Mouse (Mus musculus): ENCODE measurements around the gene Ankrd13c. TPM values are rescaled to one million over a fixed set of nuclear protein-coding genes. Genes with fewer than 3 reads are reported as not detected.
"Not testable (repeated sequence)": the region's sequence is repeated elsewhere in the genome, so short reads cannot be mapped to it uniquely, and the experiment has no call there.

Gene Ankrd13c
- polyA plus RNA-seq, 1 experiment from 2014 or later = 20.3 TPM

DNA sequence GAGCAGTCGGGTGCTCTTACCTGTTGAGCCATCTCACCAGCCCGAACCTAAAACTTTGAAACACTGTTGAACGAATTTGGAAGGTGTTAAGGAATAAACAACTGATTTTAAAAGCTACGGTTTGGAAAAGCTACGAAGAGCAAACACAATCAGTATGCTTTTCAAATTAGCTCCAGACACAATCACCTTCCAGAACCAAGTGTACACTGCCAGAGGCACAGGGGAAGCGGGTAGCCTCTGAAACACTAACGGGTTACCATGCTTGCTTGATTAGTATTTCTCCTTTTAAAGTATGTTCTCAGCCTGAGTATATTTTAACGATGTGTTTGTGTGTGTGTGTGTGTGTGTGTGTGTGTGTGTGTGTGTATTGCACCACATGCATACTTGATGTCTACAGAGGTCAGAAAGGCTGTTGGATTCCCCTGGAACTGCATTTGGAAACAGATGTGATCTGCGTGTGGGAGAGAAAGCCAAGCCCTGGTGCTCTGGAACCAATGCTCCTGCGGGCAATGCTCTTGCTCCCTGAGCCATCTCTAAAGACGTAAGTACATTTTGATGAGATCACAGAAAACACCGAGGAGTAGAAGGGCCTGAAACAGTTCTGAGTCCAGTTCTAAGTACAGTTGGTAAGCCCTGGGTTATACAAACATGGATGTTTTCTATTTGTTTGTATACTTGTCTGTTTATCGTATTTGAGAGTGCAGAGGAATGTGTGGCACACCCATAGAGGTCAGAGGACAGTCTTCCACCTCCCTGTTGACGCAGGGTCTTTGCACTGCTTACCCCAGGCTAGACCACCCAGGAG lies 21.1 kb upstream of the Ankrd13c start:
- Histone ChIP-seq H3K4me1 (0 out of 2 replicates have a peak, but pooled peaks cover 3% of the 10 kb centered on the region), H3K27me3 (no peaks in the 10 kb centered on the region), H3K9ac (no peak overlapping the region), H3K27ac (no peak overlapping the region), H3K36me3 (no peaks in the 10 kb centered on the region), H3K4me3 (no peak overlapping the region), H3K4me2 (replicated peaks) (no peak overlapping the region), H3K9me3 (no peaks in the 10 kb centered on the region)
- WGBS = 72% methylated on average over 14 of the region's 14 CpGs
- no peak for ATAC-seq (ENCODE audit: insufficient number of reproducible peaks, insufficient read depth, low FRiP score, low TSS enrichment)

DNA sequence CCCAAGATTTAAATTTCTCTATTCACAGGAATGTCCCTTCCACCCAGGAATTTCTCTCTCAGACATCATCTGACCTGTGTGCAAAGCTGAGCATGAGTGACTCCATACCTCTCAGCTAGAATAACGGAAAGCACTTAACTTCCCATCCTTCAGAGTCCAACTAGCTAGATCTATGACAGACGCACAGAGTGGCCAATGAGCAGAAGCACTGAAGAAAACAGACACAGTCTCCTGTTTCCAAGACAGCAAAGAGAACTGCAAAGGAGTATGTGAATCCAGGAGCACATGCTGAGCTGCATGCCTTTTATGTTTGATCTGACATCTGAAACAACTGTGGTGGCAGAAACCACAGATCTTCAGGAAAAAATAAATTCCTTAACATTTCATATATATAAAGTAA lies 20.3 kb upstream of the Ankrd13c start:
- no peak overlapping the region for H3K4me3 ChIP-seq
- H3K36me3 ChIP-seq = no peaks in the 10 kb centered on the region
- 0 out of 2 replicates have a peak, but pooled peaks cover 3% of the 10 kb centered on the region for H3K4me1 ChIP-seq
- WGBS = 43% methylated on average over 2 of the region's 2 CpGs
- no peak overlapping the region for H3K9ac ChIP-seq
- H3K9me3 ChIP-seq = no peaks in the 10 kb centered on the region
- H3K4me2 ChIP-seq (replicated peaks) = no peak overlapping the region
- ATAC-seq (ENCODE audit: insufficient number of reproducible peaks, insufficient read depth, low FRiP score, low TSS enrichment) = no peak
- H3K27ac ChIP-seq = no peak overlapping the region
- H3K27me3 ChIP-seq = no peaks in the 10 kb centered on the region

DNA sequence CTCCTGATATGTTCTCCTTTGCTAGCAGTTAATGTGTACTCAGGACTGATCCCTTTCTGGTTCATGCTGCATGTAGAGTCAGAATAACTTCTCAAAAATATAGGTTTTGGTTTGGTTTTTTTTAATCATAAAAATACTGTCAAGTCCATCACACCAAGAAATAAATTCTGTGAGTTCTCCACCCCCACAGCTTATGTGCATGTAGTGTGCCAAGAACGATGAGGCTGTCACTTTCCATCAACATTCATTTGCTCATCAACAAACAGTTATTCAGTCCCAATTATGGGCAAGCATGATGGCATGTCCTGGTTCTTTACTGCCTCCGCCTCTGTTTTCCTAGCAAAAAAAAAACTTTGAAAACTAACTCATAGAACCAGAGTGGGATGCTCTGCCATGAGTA lies 18.3 kb upstream of the Ankrd13c start:
- Histone ChIP-seq H3K27me3 (no peaks in the 10 kb centered on the region), H3K4me2 (replicated peaks) (no peak overlapping the region), H3K27ac (no peak overlapping the region), H3K9me3 (no peaks in the 10 kb centered on the region), H3K4me3 (no peak overlapping the region), H3K36me3 (no peaks in the 10 kb centered on the region), H3K4me1 (0 out of 2 replicates have a peak, but pooled peaks cover 3% of the 10 kb centered on the region), H3K9ac (no peak overlapping the region)
- 75% methylated on average over 2 of the region's 2 CpGs for WGBS
- no peak for ATAC-seq (ENCODE audit: insufficient number of reproducible peaks, insufficient read depth, low FRiP score, low TSS enrichment)

DNA sequence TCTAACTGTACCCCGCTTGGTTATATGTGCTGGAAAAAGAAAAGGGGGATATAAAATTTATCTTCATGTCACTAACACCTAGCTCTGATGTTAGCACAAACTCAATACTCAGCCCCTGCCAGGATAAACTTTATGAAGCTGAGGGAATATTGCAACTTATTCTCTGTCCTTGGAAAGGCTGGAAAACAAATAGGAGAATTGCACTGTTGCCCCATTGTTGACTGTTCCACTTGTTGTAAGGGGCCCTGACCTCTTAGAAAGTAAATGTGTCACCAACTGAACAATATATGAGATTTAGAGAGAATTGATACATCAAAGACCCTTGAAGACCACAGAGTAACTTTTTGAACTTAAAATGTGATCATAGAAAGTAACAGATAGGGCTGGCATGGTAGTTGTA lies 17.6 kb upstream of the Ankrd13c start:
- Histone ChIP-seq H3K9me3 (no peaks in the 10 kb centered on the region), H3K27me3 (no peaks in the 10 kb centered on the region), H3K4me1 (0 out of 2 replicates have a peak, but pooled peaks cover under 1% of the 10 kb centered on the region), H3K36me3 (no peaks in the 10 kb centered on the region), H3K4me3 (no peak overlapping the region), H3K4me2 (replicated peaks) (no peak overlapping the region), H3K9ac (no peak overlapping the region), H3K27ac (no peak overlapping the region)
- no peak for ATAC-seq (ENCODE audit: insufficient number of reproducible peaks, insufficient read depth, low FRiP score, low TSS enrichment)
- WGBS = 90% methylated on average over 1 of the region's 1 CpGs

DNA sequence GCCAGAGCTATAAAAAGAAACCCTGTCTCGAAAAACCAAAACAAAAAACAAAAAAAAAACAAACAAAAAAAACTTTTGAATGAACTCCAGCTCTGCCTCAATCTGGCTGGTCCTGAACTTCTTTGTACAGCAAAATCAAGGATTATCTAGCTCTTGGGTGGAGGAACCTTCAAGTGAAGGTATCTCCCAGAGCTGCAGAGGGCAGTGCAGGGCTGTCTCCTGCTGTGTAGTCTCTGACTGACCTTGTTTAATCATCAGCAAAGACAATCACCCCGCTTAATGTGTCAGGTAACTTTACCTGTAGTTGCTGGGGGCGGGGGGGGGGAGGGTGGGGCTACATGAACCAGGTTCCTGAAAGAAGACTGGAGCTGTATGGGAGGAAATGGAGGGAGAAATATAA lies 15.4 kb upstream of the Ankrd13c start:
- Histone ChIP-seq H3K36me3 (no peaks in the 10 kb centered on the region), H3K4me2 (replicated peaks) (no peak overlapping the region), H3K9me3 (no peaks in the 10 kb centered on the region), H3K9ac (no peak overlapping the region), H3K27me3 (no peaks in the 10 kb centered on the region), H3K27ac (no peak overlapping the region), H3K4me3 (no peak overlapping the region), H3K4me1 (no peaks in the 10 kb centered on the region)
- no peak for ATAC-seq (ENCODE audit: insufficient number of reproducible peaks, insufficient read depth, low FRiP score, low TSS enrichment)
- 55% methylated on average over 3 of the region's 3 CpGs for WGBS

DNA sequence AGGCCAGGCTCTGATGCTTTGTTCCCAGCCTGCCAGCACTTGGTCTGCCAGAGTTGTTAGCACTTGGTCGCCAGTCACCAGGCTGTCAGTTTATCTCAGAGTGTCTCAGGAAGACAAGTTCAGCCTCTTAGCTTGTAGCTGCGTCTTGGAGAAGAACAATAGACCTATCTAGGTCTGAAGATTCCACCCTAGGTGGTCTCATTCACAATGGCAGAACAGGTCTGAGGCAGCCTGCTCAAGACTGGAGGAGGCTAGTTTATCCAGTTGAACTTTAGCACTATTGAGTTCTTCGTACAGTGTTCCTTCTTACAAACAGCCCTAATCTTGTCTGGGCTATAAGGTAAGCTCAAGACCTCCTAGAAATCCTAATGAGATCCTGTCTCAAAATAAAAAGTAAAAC lies 15.0 kb upstream of the Ankrd13c start:
- ATAC-seq (ENCODE audit: insufficient number of reproducible peaks, insufficient read depth, low FRiP score, low TSS enrichment) = no peak
- Histone ChIP-seq H3K4me1 (no peaks in the 10 kb centered on the region), H3K9me3 (no peaks in the 10 kb centered on the region), H3K9ac (no peak overlapping the region), H3K27ac (no peak overlapping the region), H3K4me3 (no peak overlapping the region), H3K36me3 (no peaks in the 10 kb centered on the region), H3K4me2 (replicated peaks) (no peak overlapping the region), H3K27me3 (no peaks in the 10 kb centered on the region)
- WGBS = 62% methylated on average over 3 of the region's 3 CpGs

DNA sequence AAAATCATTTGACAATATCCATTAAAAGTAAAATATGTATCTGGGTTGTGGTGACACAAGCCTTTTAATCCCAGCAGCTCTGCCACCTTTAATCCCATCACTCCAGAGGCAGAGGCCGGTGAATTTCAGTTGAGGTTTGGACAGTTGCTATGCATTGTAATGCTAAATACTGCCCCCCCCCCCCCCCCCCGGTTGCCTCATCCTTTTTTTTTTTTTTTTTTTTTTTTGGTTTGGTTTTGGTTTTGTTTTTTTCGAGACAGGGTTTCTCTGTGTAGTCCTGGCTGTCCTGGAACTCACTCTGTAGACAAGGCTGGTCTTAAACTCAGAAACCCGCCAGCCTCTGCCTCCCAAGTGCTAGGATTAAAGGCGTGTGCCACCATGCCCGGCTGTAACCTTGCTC lies 13.8 kb upstream of the Ankrd13c start:
- H3K4me2 ChIP-seq (replicated peaks); H3K27me3 ChIP-seq; H3K4me1 ChIP-seq; H3K9ac ChIP-seq; H3K36me3 ChIP-seq; H3K4me3 ChIP-seq; H3K27ac ChIP-seq; ATAC-seq (ENCODE audit: insufficient number of reproducible peaks, insufficient read depth, low FRiP score, low TSS enrichment); H3K9me3 ChIP-seq: not testable (repeated sequence)
- WGBS = 79% methylated on average over 5 of the region's 6 CpGs

DNA sequence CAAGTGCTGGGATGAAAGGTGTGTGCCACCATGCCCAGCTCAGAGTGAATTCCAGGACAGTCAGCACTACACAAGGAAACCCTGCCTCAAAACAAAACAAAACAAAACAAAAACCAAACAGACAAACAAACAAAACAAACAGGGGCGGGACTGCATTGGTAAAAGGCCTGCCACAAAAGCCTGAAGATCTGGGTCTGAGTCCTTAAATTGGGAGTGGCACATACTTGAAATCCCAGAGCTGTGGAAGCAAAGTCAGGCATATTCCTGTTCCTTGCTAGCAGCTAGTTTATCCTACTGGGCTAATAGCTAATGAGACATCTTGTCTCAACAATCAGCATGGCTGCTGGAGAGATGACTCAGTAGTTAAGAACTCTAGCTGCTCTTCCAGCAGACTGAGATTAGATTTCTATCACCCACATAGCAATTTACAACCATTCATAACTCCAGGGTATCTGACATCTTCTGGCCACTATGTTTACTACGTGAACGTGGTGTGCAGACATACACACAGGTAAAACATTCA lies 12.7 kb upstream of the Ankrd13c start:
- H3K36me3 ChIP-seq = no peaks in the 10 kb centered on the region
- no peak overlapping the region for H3K4me2 ChIP-seq (replicated peaks)
- H3K27ac ChIP-seq = no peak overlapping the region
- no peaks in the 10 kb centered on the region for H3K9me3 ChIP-seq
- no peaks in the 10 kb centered on the region for H3K4me1 ChIP-seq
- no peak for ATAC-seq (ENCODE audit: insufficient number of reproducible peaks, insufficient read depth, low FRiP score, low TSS enrichment)
- no peak overlapping the region for H3K9ac ChIP-seq
- H3K27me3 ChIP-seq = no peaks in the 10 kb centered on the region
- no peak overlapping the region for H3K4me3 ChIP-seq
- WGBS = 82% methylated on average over 3 of the region's 3 CpGs

DNA sequence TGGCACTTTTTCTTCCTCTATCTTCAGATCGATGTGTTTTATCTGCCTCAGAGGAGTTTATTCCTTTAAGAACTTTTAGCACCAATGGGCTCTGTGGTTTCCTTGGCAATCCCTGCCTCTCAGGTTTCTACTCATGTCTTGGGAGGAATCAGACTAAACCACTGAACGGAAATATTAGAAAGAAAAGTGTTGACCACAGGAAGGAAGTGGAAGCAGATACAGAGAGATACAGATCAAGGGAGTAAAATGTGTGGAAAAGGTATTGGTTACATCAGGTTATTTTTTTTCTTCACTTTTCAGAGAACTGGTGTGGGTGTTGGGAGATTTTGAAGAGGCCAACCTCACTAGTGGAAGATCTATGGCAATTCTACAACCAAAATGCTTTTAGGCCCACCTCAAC lies 8.5 kb upstream of the Ankrd13c start:
- no peaks in the 10 kb centered on the region for H3K9me3 ChIP-seq
- H3K27me3 ChIP-seq = no peaks in the 10 kb centered on the region
- no peaks in the 10 kb centered on the region for H3K4me1 ChIP-seq
- no peak overlapping the region for H3K4me2 ChIP-seq (replicated peaks)
- no peak overlapping the region for H3K27ac ChIP-seq
- H3K9ac ChIP-seq = no peak overlapping the region
- no peak overlapping the region for H3K4me3 ChIP-seq
- 76% methylated on average over 2 of the region's 2 CpGs for WGBS
- ATAC-seq (ENCODE audit: insufficient number of reproducible peaks, insufficient read depth, low FRiP score, low TSS enrichment) = no peak
- no peaks in the 10 kb centered on the region for H3K36me3 ChIP-seq

DNA sequence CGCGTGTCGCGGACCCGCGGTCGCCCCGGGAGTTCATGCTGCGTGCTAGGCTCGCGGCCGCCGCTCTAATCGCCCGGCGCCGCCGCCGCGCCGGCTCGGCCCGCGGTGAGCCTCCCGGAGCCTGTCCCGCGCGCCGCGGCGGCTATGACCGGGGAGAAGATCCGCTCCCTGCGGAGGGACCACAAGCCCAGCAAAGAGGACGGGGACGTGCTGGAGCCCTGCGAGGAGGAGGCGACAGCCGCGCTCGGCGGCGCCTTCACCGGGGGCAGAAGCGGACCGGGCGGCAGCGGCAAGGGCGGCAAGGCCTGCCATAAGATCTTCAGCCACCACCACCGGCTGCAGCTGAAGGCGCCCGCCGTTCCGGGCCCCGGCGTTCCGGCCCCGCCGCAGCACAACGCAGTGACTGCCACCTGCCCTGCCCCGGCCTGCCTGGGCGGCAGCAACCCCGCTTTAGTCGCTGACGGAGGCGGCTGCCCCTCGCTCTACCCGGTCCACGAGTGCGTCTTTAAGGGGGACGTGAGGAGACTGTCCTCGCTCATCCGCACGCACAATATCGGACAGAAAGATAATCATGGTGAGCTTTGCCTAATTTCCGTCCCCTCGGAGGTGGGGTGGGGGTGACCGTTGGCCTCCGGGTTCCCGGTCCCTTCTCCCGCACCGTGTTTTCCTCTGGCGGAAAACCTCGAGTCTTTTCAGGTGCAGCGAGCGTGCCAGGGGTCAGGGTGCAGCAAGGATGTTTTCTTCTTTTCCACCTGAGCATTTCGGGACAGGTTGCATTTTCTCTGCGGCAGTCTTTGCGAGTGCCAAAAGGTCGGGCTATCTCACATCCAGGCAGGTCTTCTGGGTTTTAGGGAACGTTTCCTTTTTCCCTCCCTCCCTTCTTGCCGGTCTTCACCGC lies 593 bp downstream of the Ankrd13c start:
- Histone ChIP-seq H3K27me3 (no peaks in the 10 kb centered on the region), H3K4me3 (peak overlapping the region; percentile 92), H3K4me1 (peaks cover 11% of the 10 kb centered on the region), H3K36me3 (no peaks in the 10 kb centered on the region), H3K27ac (peak overlapping the region; percentile 97), H3K9me3 (no peaks in the 10 kb centered on the region), H3K4me2 (replicated peaks) (peak overlapping the region; percentile 64), H3K9ac (peak overlapping the region; percentile 91)
- ATAC-seq (ENCODE audit: insufficient number of reproducible peaks, insufficient read depth, low FRiP score, low TSS enrichment) = peak; percentile 59
- under 1% methylated on average over 90 of the region's 93 CpGs for WGBS

DNA sequence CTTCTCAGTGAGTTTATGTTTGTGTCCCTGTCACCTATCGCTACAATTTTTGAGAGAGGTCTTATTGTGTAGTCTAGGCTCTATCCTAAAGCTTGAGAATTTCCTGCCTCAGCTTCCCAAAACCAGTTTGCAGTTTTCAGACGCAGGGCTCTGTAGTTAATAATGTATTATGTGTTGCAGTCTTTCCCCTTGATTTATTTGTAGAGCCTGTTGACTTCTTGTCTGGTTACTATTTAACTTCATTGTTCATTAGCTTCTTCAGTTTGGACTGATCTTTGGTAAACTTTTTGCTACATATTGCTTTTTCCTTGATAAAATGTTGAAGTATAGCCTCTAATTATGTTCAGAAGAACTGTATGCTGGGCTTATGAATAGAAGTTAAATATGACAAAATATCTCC lies 5.7 kb downstream of the Ankrd13c start:
- H3K27me3 ChIP-seq = no peaks in the 10 kb centered on the region
- no peaks in the 10 kb centered on the region for H3K9me3 ChIP-seq
- no peak overlapping the region for H3K9ac ChIP-seq
- no peak overlapping the region for H3K27ac ChIP-seq
- H3K4me1 ChIP-seq = peaks cover 8% of the 10 kb centered on the region
- ATAC-seq (ENCODE audit: insufficient number of reproducible peaks, insufficient read depth, low FRiP score, low TSS enrichment) = no peak
- no peak overlapping the region for H3K4me2 ChIP-seq (replicated peaks)
- no peaks in the 10 kb centered on the region for H3K36me3 ChIP-seq
- H3K4me3 ChIP-seq = no peak overlapping the region
- WGBS = 95% methylated on average over 2 of the region's 2 CpGs

DNA sequence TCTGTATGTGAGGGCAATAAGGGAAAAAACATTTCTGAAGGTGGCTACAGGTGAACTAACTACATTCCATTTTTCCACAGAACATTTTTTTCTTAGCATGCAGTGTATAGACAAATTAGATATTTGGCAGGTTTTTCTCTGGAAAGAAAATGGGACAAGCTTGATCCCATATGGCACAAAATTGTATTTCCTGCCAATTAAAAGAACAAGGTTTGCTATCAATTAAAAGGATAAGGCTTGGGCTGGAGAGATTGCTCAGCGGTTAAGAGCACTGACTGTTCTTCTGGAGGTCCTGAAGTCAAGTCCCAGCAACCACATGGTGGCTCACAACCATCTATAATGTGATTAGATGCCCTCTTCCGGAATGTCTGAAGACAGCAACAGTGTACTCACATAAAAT lies 8.4 kb downstream of the Ankrd13c start:
- no peak overlapping the region for H3K4me2 ChIP-seq (replicated peaks)
- H3K27me3 ChIP-seq = no peaks in the 10 kb centered on the region
- no peaks in the 10 kb centered on the region for H3K9me3 ChIP-seq
- no peaks in the 10 kb centered on the region for H3K36me3 ChIP-seq
- no peak overlapping the region for H3K9ac ChIP-seq
- no peak overlapping the region for H3K27ac ChIP-seq
- no peaks in the 10 kb centered on the region for H3K4me1 ChIP-seq
- 63% methylated on average over 2 of the region's 2 CpGs for WGBS
- no peak overlapping the region for H3K4me3 ChIP-seq
- no peak for ATAC-seq (ENCODE audit: insufficient number of reproducible peaks, insufficient read depth, low FRiP score, low TSS enrichment)

Measured in embryonic facial prominence, embryonic 12.5 days (tissue).